Mouse (Mus musculus) urinary bladder, postnatal 25 days (tissue): ENCODE data around the gene Rad23a.

Experiments
- DNase-seq: peaks from one replicate; pipeline ENCODE4 v3.0.0; 2022; ENCODE audit warnings: low spot score

Rad23a gene

GRCm38 (mm10) chr8:84813059-84813458 is 27.4 kb downstream of the Rad23a start:
- DNase-seq: peak; percentile 84

GRCm38 (mm10) chr8:84811303-84811702 is 29.2 kb downstream of the Rad23a start:
- no peak for DNase-seq

GRCm38 (mm10) chr8:84810896-84811295 is 29.6 kb downstream of the Rad23a start:
- DNase-seq: peak; percentile 94

- DNase-seq: no peak
Measured at GRCm38 (mm10) chr8:84809941-84810280, 30.6 kb downstream of the Rad23a start.

GRCm38 (mm10) chr8:84809109-84809940 is 31.1 kb downstream of the Rad23a start:
- DNase-seq: no peak

- DNase-seq: no peak
Measured at GRCm38 (mm10) chr8:84806031-84806430, 34.4 kb downstream of the Rad23a start.

- peak; percentile 67 for DNase-seq
Measured at GRCm38 (mm10) chr8:84799999-84800831, 40.2 kb downstream of the Rad23a start, which contains the start of gene Nfix. Nfix (minus strand) TSS chr8:84800344.

- peak; percentile 60 for DNase-seq
Measured at GRCm38 (mm10) chr8:84799136-84799931, 41.1 kb downstream of the Rad23a start.

- DNase-seq: no peak
Measured at GRCm38 (mm10) chr8:84798446-84799135, 41.9 kb downstream of the Rad23a start.

GRCm38 (mm10) chr8:84797971-84798370 is 42.5 kb downstream of the Rad23a start:
- no peak for DNase-seq

GRCm38 (mm10) chr8:84797256-84797797 is 43.1 kb downstream of the Rad23a start:
- no peak for DNase-seq

- DNase-seq: no peak
Measured at GRCm38 (mm10) chr8:84794486-84794885, 46.0 kb downstream of the Rad23a start.

- DNase-seq: no peak
Measured at GRCm38 (mm10) chr8:84793791-84794485, 46.5 kb downstream of the Rad23a start.

GRCm38 (mm10) chr8:84793134-84793533 is 47.3 kb downstream of the Rad23a start:
- no peak for DNase-seq

GRCm38 (mm10) chr8:84792429-84792947 is 48.0 kb downstream of the Rad23a start:
- DNase-seq: no peak

GRCm38 (mm10) chr8:84790537-84790936 is 49.9 kb downstream of the Rad23a start:
- no peak for DNase-seq

- DNase-seq: no peak
Measured at GRCm38 (mm10) chr8:84789855-84790486, 50.5 kb downstream of the Rad23a start.

- DNase-seq: no peak
Measured at GRCm38 (mm10) chr8:84789345-84789744, 51.1 kb downstream of the Rad23a start.

GRCm38 (mm10) chr8:84788896-84789295 is 51.6 kb downstream of the Rad23a start:
- DNase-seq: peak; percentile 58
